Mouse (Mus musculus): ENCODE data around the gene Tmprss11d.
"Not testable (repeated sequence)": the region's sequence is repeated elsewhere in the genome, so short reads cannot be mapped to it uniquely, and the experiment has no call there.

GRCm38 (mm10) chr5:86318018-86318956 lies 54.9 kb downstream of the Tmprss11d start:
- TF ChIP-seq POLR2A (IDR thresholded peaks at IDR 0.05; ENCODE audit: low read depth, low read length); CTCF (IDR thresholded peaks at IDR 0.05; ENCODE audit: extremely low read depth, insufficient read length, insufficient replicate concordance, low read depth, low read length): not testable (repeated sequence)

All from small intestine, adult 2 months (tissue).